In genomic region chr9:61945973-61946611, GRCm38 (mm10) we compare ENCODE assay signal across 8 mouse cellular contexts. TPM values are rescaled to one million over a fixed set of nuclear protein-coding genes. Genes with fewer than 3 reads are reported as not detected.
DNase-seq lines count a peak whose midpoint lies in the region; ATAC-seq and TF ChIP-seq lines count a peak whose summit lies in the region.

No protein-coding gene starts in this region.

- under 1% methylated on average over 38 of the region's 38 CpGs for WGBS in embryonic facial prominence, embryonic 10.5 days
- WGBS in hindbrain, embryonic 15.5 days: under 1% methylated on average over 37 of the region's 38 CpGs
- under 1% methylated on average over 36 of the region's 38 CpGs for WGBS in liver, postnatal 0 days (ENCODE audit: insufficient replicate concordance)
- under 1% methylated on average over 38 of the region's 38 CpGs for WGBS in small intestine, adult 2 months

- peak overlapping the region; percentile 95 for H3K27ac ChIP-seq in embryonic facial prominence, embryonic 10.5 days (replicated peaks)
- H3K27ac ChIP-seq in hindbrain, embryonic 15.5 days (replicated peaks): no peak overlapping the region
- peak overlapping the region; percentile 82 for H3K27ac ChIP-seq in liver, postnatal 0 days (ENCODE audit: low read depth)
- peak overlapping the region; percentile 74 for H3K27ac ChIP-seq in small intestine, adult 2 months (ENCODE audit: insufficient read depth, low read depth, low read length)

- H3K27me3 ChIP-seq in C2C12 (ENCODE audit: control insufficient read depth, insufficient read depth, insufficient read length): no peaks in the 10 kb centered on the region
- H3K27me3 ChIP-seq in embryonic facial prominence, embryonic 10.5 days (replicated peaks; ENCODE audit: low read depth, poor library complexity, severe bottlenecking): no peaks in the 10 kb centered on the region
- H3K27me3 ChIP-seq in hindbrain, embryonic 15.5 days: no peaks in the 10 kb centered on the region
- H3K27me3 ChIP-seq in liver, postnatal 0 days (ENCODE audit: insufficient read depth, low read length): no peaks in the 10 kb centered on the region
- H3K27me3 ChIP-seq in small intestine, adult 2 months (ENCODE audit: control insufficient read depth, insufficient read depth, low read length): no peaks in the 10 kb centered on the region

- H3K79me2 ChIP-seq in C2C12 (ENCODE audit: control insufficient read depth, insufficient read depth): peaks cover 74% of the 10 kb centered on the region

- H3K4me3 ChIP-seq in C2C12 (ENCODE audit: insufficient read depth, poor library complexity, severe bottlenecking): peak overlapping the region; percentile 72
- H3K4me3 ChIP-seq in embryonic facial prominence, embryonic 10.5 days: peak overlapping the region; percentile 77
- H3K4me3 ChIP-seq in hindbrain, embryonic 15.5 days: peak overlapping the region; percentile 62
- H3K4me3 ChIP-seq in liver, postnatal 0 days (ENCODE audit: low read depth, low read length): peak overlapping the region; percentile 97
- H3K4me3 ChIP-seq in small intestine, adult 2 months (ENCODE audit: low read depth, low read length): peak overlapping the region; percentile 87

- TF ChIP-seq EP300 in liver, postnatal 0 days (IDR thresholded peaks at IDR 0.05; ENCODE audit: low read depth): 0 out of 2 replicates have a peak, but pooled peaks have one; percentile 47

- ATAC-seq in cerebellum, adult (ENCODE audit: insufficient number of reproducible peaks, low FRiP score, low TSS enrichment): peak; percentile 32; the same call in 1 of the 2 replicates
- peak; percentile 89 for ATAC-seq in hindbrain, embryonic 15.5 days (ENCODE audit: low FRiP score, low read depth)
- peak; percentile 57 for ATAC-seq in liver, postnatal 0 days

- H3K36me3 ChIP-seq in C2C12 (ENCODE audit: control insufficient read depth, insufficient read depth): peaks cover 42% of the 10 kb centered on the region
- H3K36me3 ChIP-seq in embryonic facial prominence, embryonic 10.5 days (replicated peaks): peaks cover 40% of the 10 kb centered on the region
- H3K36me3 ChIP-seq in hindbrain, embryonic 15.5 days: no peaks in the 10 kb centered on the region
- peaks cover 12% of the 10 kb centered on the region; the same call in 1 of the 2 replicates for H3K36me3 ChIP-seq in liver, postnatal 0 days (replicated peaks; ENCODE audit: insufficient read depth, low read length)
- H3K36me3 ChIP-seq in small intestine, adult 2 months (ENCODE audit: control insufficient read depth, insufficient read depth, low read length): peaks cover 4% of the 10 kb centered on the region; the same call in 1 of the 2 replicates

- no peak for TF ChIP-seq CTCF in C2C12 (IDR thresholded peaks at IDR 0.05; ENCODE audit: control insufficient read depth, insufficient read depth, insufficient read length)
- no peak for TF ChIP-seq CTCF in liver, postnatal 0 days (IDR thresholded peaks at IDR 0.05; ENCODE audit: low read depth)
- TF ChIP-seq CTCF in small intestine, adult 2 months (IDR thresholded peaks at IDR 0.05; ENCODE audit: extremely low read depth, insufficient read length, insufficient replicate concordance, low read depth, low read length): no peak

- peak overlapping the region; percentile 98 for H3K4me2 ChIP-seq in hindbrain, embryonic 15.5 days
- H3K4me2 ChIP-seq in liver, postnatal 0 days (ENCODE audit: low read depth, low read length): peak overlapping the region; percentile 99

- TF ChIP-seq POLR2A in small intestine, adult 2 months (IDR thresholded peaks at IDR 0.05; ENCODE audit: low read depth, low read length): no peak

- peaks cover 47% of the 10 kb centered on the region for H3K79me3 ChIP-seq in C2C12 (ENCODE audit: low read depth)

- no peaks in the 10 kb centered on the region for H3K9me3 ChIP-seq in embryonic facial prominence, embryonic 10.5 days
- H3K9me3 ChIP-seq in hindbrain, embryonic 15.5 days: no peaks in the 10 kb centered on the region
- H3K9me3 ChIP-seq in liver, postnatal 0 days (ENCODE audit: low read length): no peaks in the 10 kb centered on the region

- no peak for DNase-seq in cerebellum, postnatal 25 days
- no peak for DNase-seq in embryonic facial prominence, embryonic 10.5 days (ENCODE audit: low spot score)
- DNase-seq in liver, postnatal 0 days: peak; percentile 53
- no peak for DNase-seq in cerebellum, adult 9-10 months

- peak overlapping the region; percentile 38 for H3K9ac ChIP-seq in hindbrain, embryonic 15.5 days
- H3K9ac ChIP-seq in liver, postnatal 0 days (replicated peaks): peak overlapping the region; percentile 88

- H3K4me1 ChIP-seq in embryonic facial prominence, embryonic 10.5 days: peaks cover 35% of the 10 kb centered on the region
- H3K4me1 ChIP-seq in hindbrain, embryonic 15.5 days (replicated peaks): peaks cover 16% of the 10 kb centered on the region
- peaks cover 13% of the 10 kb centered on the region for H3K4me1 ChIP-seq in liver, postnatal 0 days (ENCODE audit: insufficient read depth)
- peaks cover 3% of the 10 kb centered on the region for H3K4me1 ChIP-seq in small intestine, adult 2 months (ENCODE audit: control insufficient read depth, insufficient read depth, insufficient read length, low read length)

- peak overlapping the region; percentile 91 for H3ac ChIP-seq in C2C12 (ENCODE audit: control insufficient read depth, insufficient read length, low read depth)

TF ChIP-seq in C2C12, 6 proteins besides CTCF, POLR2A, EP300 and RAD21:
- no peak for TF ChIP-seq USF1 (IDR thresholded peaks at IDR 0.05; ENCODE audit: low read depth)
- TF ChIP-seq CEBPB (IDR thresholded peaks at IDR 0.05; ENCODE audit: low read depth): no peak
- no peak for TF ChIP-seq MYOD1 (IDR thresholded peaks at IDR 0.05; ENCODE audit: control insufficient read depth, insufficient read length, low read depth)
- no peak for TF ChIP-seq MAX (IDR thresholded peaks at IDR 0.05)
- no peak for TF ChIP-seq MYOG (IDR thresholded peaks at IDR 0.05; ENCODE audit: control insufficient read depth, extremely low read depth, insufficient read length)
- TF ChIP-seq FOSL1 (IDR thresholded peaks at IDR 0.05; ENCODE audit: insufficient read depth, low read length, poor library complexity, severe bottlenecking): no peak

RNA-seq across cellular contexts. Expression of gene Kif23, which starts 0.5 kb away (rescaled TPM):
- polyA plus RNA-seq in C2C12 (2012; fragmentation: generic; extraction: Trizol): 65.2 TPM
- 112 and 118 TPM in 2 replicates for polyA plus RNA-seq in embryonic facial prominence, embryonic 10.5 days (2016; fragmentation: Nextera tagmentation; extraction: Ambion mirVana)
- polyA plus RNA-seq in hindbrain, embryonic 15.5 days (2015; fragmentation: Nextera tagmentation; extraction: Ambion mirVana): 20.4 and 21.6 TPM in 2 replicates
- polyA plus RNA-seq in liver, postnatal 0 days (2015; fragmentation: Nextera tagmentation; extraction: Ambion mirVana): 23.8 and 28.8 TPM in 2 replicates
- 2.3 and 6.5 TPM in 2 replicates for polyA plus RNA-seq in small intestine, adult 2 months (2012; rRNA removed)

RNA-seq across cellular contexts. Expression of gene Rplp1, which starts 31.8 kb away (rescaled TPM):
- 13,097 TPM for polyA plus RNA-seq in C2C12 (2012; fragmentation: generic; extraction: Trizol)
- 1,152 and 1,189 TPM in 2 replicates for polyA plus RNA-seq in embryonic facial prominence, embryonic 10.5 days (2016; fragmentation: Nextera tagmentation; extraction: Ambion mirVana)
- polyA plus RNA-seq in hindbrain, embryonic 15.5 days (2015; fragmentation: Nextera tagmentation; extraction: Ambion mirVana): 942 and 984 TPM in 2 replicates
- 1,022 and 1,029 TPM in 2 replicates for polyA plus RNA-seq in liver, postnatal 0 days (2015; fragmentation: Nextera tagmentation; extraction: Ambion mirVana)
- polyA plus RNA-seq in small intestine, adult 2 months (2012; rRNA removed): 3,342 and 5,315 TPM in 2 replicates

Comparison
In these comparisons a context has a peak if more than half of its experiments do, and no peak if none do; other contexts are left out.
1. ATAC-seq: peak in every context shown above with its lines; median percentile 89 in hindbrain, embryonic 15.5 days; 57 in liver, postnatal 0 days; 32 in cerebellum, adult.